Mouse (Mus musculus): ENCODE results near the gene Ass1. TPM values are rescaled to one million over a fixed set of nuclear protein-coding genes. Genes with fewer than 3 reads are reported as not detected.
"Not testable (repeated sequence)": the region's sequence is repeated elsewhere in the genome, so short reads cannot be mapped to it uniquely, and the experiment has no call there.

The Ass1 gene
- polyA plus RNA-seq, 1 experiment from 2014 or later, result 176 TPM

DNA sequence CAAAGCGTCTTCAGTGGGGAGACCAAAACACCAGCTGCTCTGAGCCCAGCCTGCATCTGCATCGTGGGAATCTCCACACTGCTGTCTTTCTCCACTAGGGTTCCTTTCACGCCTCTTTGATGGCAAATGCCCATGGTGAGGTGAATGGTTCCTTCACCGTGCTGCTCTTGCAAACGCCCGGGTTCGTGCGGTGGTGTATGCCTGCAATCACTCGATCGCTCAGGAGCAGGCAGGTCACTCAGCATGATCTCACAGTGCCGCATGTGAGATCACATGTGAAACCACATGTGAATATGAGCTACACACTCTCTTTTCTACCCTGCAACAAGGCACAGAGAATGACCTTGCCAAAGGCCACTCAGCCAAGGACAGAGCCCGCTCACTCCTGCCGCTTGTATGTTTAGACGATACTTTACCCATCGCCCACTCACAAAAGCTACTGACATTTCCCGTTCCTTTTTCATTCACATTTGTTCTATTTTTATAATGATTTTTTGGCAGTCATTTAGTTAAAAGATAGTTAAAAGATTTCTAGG, 51.9 kb downstream of the Ass1 start:
- Histone ChIP-seq H3K36me3 (no peaks in the 10 kb centered on the region), H3K4me3 (replicated peaks) (no peak overlapping the region), H3K27ac (no peak overlapping the region), H3K4me1 (replicated peaks) (no peaks in the 10 kb centered on the region), H3K27me3 (replicated peaks) (0 out of 2 replicates have a peak, but pooled peaks cover 4% of the 10 kb centered on the region), H3K9me3 (no peaks in the 10 kb centered on the region), H3K4me2 (replicated peaks) (no peak overlapping the region), H3K9ac (no peak overlapping the region)
- 78% methylated on average over 16 of the region's 16 CpGs for WGBS
- no peak for ATAC-seq

DNA sequence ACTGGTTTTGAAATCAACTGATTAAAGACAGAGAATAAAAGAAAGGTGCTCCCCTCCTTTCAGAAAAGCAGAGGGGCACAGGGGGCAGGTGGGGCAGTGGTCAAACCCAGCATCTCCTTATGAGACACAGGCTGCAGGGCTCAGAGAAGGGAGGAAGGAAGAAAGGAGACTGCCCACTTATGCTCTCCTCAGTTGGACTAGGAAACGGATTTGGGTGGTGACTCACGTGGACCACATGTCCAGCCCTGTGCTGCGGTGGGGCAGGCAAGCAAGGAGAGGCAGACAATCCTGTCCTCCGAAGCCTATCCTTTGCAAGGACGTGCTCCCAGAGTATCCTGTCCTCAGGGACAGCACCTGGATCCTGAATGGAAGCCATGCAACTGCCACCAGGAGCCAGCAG, 54.6 kb downstream of the Ass1 start:
- 75% methylated on average over 5 of the region's 5 CpGs for WGBS
- no peak for ATAC-seq
- Histone ChIP-seq H3K4me1 (replicated peaks) (no peaks in the 10 kb centered on the region), H3K27ac (no peak overlapping the region), H3K9ac (no peak overlapping the region), H3K4me2 (replicated peaks) (no peak overlapping the region), H3K27me3 (replicated peaks) (0 out of 2 replicates have a peak, but pooled peaks cover 4% of the 10 kb centered on the region), H3K36me3 (no peaks in the 10 kb centered on the region), H3K4me3 (replicated peaks) (no peak overlapping the region), H3K9me3 (no peaks in the 10 kb centered on the region)

DNA sequence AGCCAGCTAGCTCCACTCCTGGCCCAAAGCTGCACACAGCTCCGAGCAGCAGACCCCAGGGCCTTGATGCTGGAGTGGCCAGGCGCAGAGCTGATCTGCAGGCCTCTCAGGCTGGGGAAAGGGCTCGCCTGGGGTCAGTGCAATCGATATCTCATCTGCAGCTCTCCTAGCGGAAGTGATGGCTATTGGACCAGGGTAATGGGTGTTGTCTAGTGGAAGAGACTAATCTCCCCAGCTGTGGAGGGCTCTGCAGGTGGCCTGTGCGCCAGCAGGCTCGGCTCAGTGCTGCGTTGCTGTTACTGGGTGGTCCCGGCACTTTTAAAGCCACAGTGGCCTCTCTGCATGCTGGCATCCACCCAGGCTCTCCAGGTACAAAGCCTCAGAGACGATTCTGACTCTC, 55.8 kb downstream of the Ass1 start:
- 37% methylated on average over 10 of the region's 10 CpGs for WGBS
- Histone ChIP-seq H3K27ac (no peak overlapping the region), H3K4me1 (replicated peaks) (no peaks in the 10 kb centered on the region), H3K36me3 (no peaks in the 10 kb centered on the region), H3K9me3 (no peaks in the 10 kb centered on the region), H3K4me2 (replicated peaks) (no peak overlapping the region), H3K27me3 (replicated peaks) (0 out of 2 replicates have a peak, but pooled peaks cover 4% of the 10 kb centered on the region), H3K9ac (no peak overlapping the region), H3K4me3 (replicated peaks) (no peak overlapping the region)
- ATAC-seq, result no peak

DNA sequence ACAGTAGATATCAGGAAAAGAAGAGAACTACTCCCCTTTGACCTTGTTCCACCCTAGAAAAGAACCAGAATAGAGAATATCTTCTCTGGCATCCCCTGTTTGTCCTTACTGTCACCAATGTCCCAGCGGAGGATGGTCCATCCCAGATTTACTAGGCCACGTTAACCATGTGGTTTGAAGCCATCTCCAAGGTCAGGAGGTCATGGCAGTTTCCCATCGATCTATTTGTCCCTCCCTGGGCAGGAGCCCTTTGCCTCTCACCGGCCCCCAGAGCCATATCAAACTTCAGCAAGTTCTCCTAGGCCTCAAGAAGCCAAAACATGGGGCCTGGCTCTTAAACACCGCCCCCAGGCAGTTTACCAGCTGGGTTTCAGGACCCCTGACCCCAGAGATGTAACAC, 60.2 kb downstream of the Ass1 start:
- Histone ChIP-seq H3K27me3 (replicated peaks) (no peaks in the 10 kb centered on the region), H3K9ac (no peak overlapping the region), H3K4me1 (replicated peaks) (no peaks in the 10 kb centered on the region), H3K27ac (no peak overlapping the region), H3K9me3 (no peaks in the 10 kb centered on the region), H3K36me3 (no peaks in the 10 kb centered on the region), H3K4me2 (replicated peaks) (no peak overlapping the region), H3K4me3 (replicated peaks) (no peak overlapping the region)
- WGBS, result 45% methylated on average over 5 of the region's 5 CpGs
- no peak for ATAC-seq

DNA sequence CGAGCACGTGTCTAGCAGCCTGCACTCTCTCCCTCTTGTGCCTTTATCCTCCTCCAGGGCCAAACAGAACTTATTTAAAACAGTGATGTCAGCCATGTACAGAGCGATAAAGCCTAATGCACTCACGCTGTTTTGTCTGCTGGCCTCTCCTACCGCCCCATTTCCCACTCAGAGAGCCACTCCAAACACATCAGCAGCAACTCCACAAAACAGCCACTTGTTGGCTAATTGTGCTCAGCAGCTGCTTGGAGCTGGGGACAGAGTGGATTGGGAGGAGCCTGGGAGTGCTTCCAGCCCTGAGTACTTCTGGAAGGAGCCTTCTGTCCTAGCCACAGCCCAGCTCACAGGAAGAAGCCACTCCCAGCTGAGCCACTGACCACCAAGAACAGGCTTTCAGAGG, 67.0 kb downstream of the Ass1 start:
- WGBS, result 42% methylated on average over 5 of the region's 5 CpGs
- Histone ChIP-seq H3K4me3 (replicated peaks) (no peak overlapping the region), H3K9me3 (no peaks in the 10 kb centered on the region), H3K27ac (0 out of 2 replicates have a peak overlapping the region, but pooled peaks have one; percentile 2), H3K9ac (no peak overlapping the region), H3K4me2 (replicated peaks) (no peak overlapping the region), H3K36me3 (no peaks in the 10 kb centered on the region), H3K4me1 (replicated peaks) (no peaks in the 10 kb centered on the region), H3K27me3 (replicated peaks) (no peaks in the 10 kb centered on the region)
- ATAC-seq, result peak; percentile 74

DNA sequence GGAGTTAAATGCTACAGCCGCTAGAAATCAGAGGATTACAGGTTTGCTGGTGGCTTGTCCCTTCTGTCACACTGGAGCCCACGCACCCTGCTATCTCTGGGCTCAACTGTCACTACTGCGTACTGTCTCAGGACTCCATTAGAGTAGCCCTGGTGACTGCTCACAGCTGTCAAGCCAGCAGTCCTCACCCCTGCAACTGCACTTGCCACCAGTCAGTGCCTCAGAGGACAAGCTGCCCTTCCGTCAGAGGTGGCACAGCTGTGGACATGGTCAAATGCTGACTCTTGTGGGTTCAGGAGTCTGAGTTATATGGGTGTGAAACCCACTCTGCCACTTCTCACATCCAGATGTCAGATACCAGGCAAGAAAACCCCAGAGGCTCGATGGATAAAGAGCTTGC, 68.7 kb downstream of the Ass1 start:
- Histone ChIP-seq H3K4me1 (replicated peaks) (no peaks in the 10 kb centered on the region), H3K27me3 (replicated peaks) (no peaks in the 10 kb centered on the region), H3K27ac (no peak overlapping the region), H3K4me2 (replicated peaks) (no peak overlapping the region), H3K9me3 (no peaks in the 10 kb centered on the region), H3K36me3 (no peaks in the 10 kb centered on the region), H3K4me3 (replicated peaks) (no peak overlapping the region), H3K9ac (no peak overlapping the region)
- 71% methylated on average over 5 of the region's 5 CpGs for WGBS
- no peak for ATAC-seq

DNA sequence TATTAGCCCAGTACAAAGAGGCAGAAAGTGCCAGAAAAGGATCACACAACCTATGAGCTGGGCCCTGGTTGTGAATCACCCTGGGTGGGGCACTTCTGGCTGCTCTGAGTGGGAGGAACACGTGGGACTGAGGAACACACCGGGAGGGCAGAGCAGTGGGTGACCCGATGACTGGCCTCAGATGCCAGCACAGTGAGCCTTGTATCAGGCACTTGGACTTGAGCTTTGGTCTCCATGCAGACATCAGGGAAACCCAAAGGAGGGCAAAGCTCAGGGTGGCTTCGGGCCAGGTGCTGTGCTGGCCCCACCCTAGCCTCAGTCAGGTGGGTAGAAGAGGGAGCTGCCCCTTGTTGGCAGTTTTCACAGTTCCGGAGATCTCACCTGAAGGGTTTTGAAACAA, 71.6 kb downstream of the Ass1 start:
- Histone ChIP-seq H3K36me3 (no peaks in the 10 kb centered on the region), H3K4me1 (replicated peaks) (no peaks in the 10 kb centered on the region), H3K9me3 (no peaks in the 10 kb centered on the region), H3K9ac (no peak overlapping the region), H3K27ac (no peak overlapping the region), H3K27me3 (replicated peaks) (no peaks in the 10 kb centered on the region), H3K4me3 (replicated peaks) (no peak overlapping the region), H3K4me2 (replicated peaks) (no peak overlapping the region)
- no peak; the same call in 1 of the 2 replicates for ATAC-seq
- WGBS, result 82% methylated on average over 5 of the region's 5 CpGs

DNA sequence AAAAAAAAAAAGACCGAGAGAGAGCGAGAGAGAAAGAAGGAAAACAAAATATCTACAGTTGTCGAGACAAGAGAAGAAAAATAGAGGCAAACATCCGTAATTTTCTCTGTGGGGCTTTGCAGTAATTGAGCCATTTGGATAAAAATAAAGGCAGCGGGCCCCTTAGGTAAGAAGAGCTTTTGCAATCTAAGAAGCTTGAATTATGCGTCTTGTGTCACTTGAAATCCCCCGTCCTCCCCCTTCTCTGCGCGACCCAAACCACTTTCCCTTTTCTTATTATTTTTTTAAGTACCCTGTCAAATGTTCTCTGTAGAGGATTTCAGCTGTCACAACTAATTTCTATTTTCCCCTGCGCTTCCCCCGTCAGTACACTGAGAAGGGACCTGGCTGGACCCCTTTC, 77.7 kb downstream of the Ass1 start:
- Histone ChIP-seq H3K4me3 (replicated peaks) (no peak overlapping the region), H3K9ac (no peak overlapping the region), H3K9me3 (no peaks in the 10 kb centered on the region), H3K27me3 (replicated peaks) (no peaks in the 10 kb centered on the region), H3K36me3 (no peaks in the 10 kb centered on the region), H3K4me2 (replicated peaks) (no peak overlapping the region), H3K27ac (no peak overlapping the region), H3K4me1 (replicated peaks) (no peaks in the 10 kb centered on the region)
- ATAC-seq, result no peak
- WGBS, result 62% methylated on average over 11 of the region's 11 CpGs

DNA sequence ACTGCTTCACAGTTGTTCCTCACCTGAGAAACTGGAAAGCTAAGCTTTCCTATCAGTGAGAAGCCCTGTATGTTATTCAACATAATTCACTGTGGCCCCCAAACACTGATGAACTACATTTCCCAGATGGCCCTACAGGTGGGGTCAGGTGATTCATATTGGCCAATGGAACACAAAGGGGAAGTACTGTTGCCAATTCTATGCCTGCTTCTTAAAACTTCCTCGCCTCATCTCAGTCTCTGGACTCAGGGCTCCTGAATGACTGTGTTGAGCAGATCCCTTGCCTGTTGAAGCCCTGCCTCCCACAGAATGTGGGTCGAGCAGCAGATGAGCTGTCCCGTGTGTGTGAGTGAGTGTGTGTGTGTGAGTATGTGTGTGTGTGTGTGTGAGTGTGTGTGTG, 80.5 kb downstream of the Ass1 start:
- H3K27ac ChIP-seq, result no peak overlapping the region
- H3K4me1 ChIP-seq (replicated peaks), result no peaks in the 10 kb centered on the region
- no peak overlapping the region for H3K4me2 ChIP-seq (replicated peaks)
- no peaks in the 10 kb centered on the region for H3K36me3 ChIP-seq
- H3K9ac ChIP-seq, result no peak overlapping the region
- no peaks in the 10 kb centered on the region for H3K27me3 ChIP-seq (replicated peaks)
- ATAC-seq, result no peak
- 72% methylated on average over 3 of the region's 3 CpGs for WGBS
- H3K4me3 ChIP-seq (replicated peaks), result no peak overlapping the region
- H3K9me3 ChIP-seq, result no peaks in the 10 kb centered on the region

DNA sequence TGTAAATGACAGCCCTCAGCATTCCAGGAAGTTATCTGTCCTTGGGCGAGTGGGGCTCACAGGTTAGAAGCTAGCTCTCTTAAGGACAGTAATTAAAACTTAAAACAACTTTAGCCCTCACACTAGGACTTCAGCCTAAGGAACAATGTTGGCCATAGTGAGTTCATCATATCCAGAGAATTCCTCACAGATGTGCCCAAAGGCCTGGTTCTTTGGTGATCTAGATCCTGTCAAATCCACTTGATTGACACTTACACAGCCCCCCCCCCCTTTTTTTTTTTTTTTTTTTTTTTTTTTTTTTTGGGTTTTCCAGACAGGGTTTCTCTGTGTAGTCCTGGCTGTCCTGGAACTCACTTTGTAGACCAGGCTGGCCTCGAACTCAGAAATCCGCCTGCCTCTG, 81.3 kb downstream of the Ass1 start:
- H3K27me3 ChIP-seq (replicated peaks); H3K4me1 ChIP-seq (replicated peaks); H3K4me3 ChIP-seq (replicated peaks); H3K36me3 ChIP-seq; H3K9ac ChIP-seq; ATAC-seq; H3K27ac ChIP-seq; H3K4me2 ChIP-seq (replicated peaks); H3K9me3 ChIP-seq: not testable (repeated sequence)
- 88% methylated on average over 3 of the region's 3 CpGs for WGBS

DNA sequence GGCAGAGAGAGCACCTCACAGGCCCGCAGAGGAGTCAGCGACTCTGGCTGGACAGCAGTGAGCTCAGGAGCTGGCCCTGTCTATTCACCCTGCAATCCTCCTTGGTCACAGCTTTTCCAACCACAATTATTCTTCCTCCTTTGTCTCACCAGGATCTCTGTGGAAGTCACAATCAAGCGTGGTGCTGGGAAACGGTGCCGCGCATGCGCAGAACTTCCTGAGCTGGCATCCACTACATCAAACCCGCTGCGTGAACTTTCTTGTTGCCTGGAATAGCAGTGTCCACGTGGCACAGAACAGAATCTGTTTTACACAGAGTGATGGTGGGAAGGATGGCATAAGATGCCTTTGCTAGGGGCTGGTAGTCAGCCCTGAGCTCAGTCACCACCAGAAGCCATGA, 82.0 kb downstream of the Ass1 start:
- no peak overlapping the region for H3K9ac ChIP-seq
- no peaks in the 10 kb centered on the region for H3K4me1 ChIP-seq (replicated peaks)
- 89% methylated on average over 10 of the region's 10 CpGs for WGBS
- H3K36me3 ChIP-seq, result no peaks in the 10 kb centered on the region
- ATAC-seq, result no peak
- no peaks in the 10 kb centered on the region for H3K27me3 ChIP-seq (replicated peaks)
- H3K4me2 ChIP-seq (replicated peaks), result no peak overlapping the region
- H3K27ac ChIP-seq, result no peak overlapping the region
- no peak overlapping the region for H3K4me3 ChIP-seq (replicated peaks)
- no peaks in the 10 kb centered on the region for H3K9me3 ChIP-seq

DNA sequence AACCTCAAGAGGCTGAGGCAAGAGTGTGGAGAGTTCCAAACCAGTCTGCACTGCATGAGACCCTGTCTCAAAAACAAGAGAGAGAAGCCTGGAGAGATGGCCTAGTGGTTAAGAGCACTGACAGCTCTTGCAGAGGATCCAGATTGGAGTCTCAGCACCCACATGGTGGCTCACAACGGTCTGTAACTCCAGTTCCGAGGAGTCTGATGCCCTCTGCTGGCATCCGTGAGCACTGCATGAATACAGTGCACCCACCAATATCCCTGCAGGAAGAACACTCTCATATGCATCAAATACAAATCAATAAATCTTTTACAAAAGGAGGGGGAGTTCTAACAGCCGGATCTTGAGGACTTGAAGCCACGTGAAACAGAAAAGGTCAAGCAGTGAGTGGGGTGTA, 84.6 kb downstream of the Ass1 start:
- 83% methylated on average over 5 of the region's 5 CpGs for WGBS
- no peak for ATAC-seq
- H3K27ac ChIP-seq, result no peak overlapping the region
- no peaks in the 10 kb centered on the region for H3K4me1 ChIP-seq (replicated peaks)
- H3K36me3 ChIP-seq, result no peaks in the 10 kb centered on the region
- H3K9me3 ChIP-seq, result no peaks in the 10 kb centered on the region
- H3K4me3 ChIP-seq (replicated peaks), result no peak overlapping the region
- no peaks in the 10 kb centered on the region for H3K27me3 ChIP-seq (replicated peaks)
- H3K9ac ChIP-seq, result no peak overlapping the region
- H3K4me2 ChIP-seq (replicated peaks), result no peak overlapping the region

Data from intestine, embryonic 15.5 days (tissue).